Mouse (Mus musculus) 3134 (cell line): Measurements from ENCODE around the gene Fam186a.
"Not testable (repeated sequence)": the region's sequence is repeated elsewhere in the genome, so short reads cannot be mapped to it uniquely, and the experiment has no call there.

Source experiments
- DNase-seq: peaks from one replicate; pipeline ENCODE4 v3.0.0-alpha.2; 2011; ENCODE audit warnings: low spot score; ENCODE audit not compliant: insufficient read length; ENCODE audit errors: extremely low read depth

The Fam186a gene

GRCm38 (mm10) chr15:99966961-99967360 is at the start of gene Fam186a:
Gene Fam186a (minus strand): TSS chr15:99967061.
- no peak for DNase-seq

- no peak for DNase-seq
These were observed 39.3 kb upstream of the Fam186a start for GRCm38 (mm10) chr15:100006180-100006579.

GRCm38 (mm10) chr15:100004677-100005273 is 37.9 kb upstream of the Fam186a start:
- DNase-seq: no peak

GRCm38 (mm10) chr15:99999390-99999789 is 32.5 kb upstream of the Fam186a start:
- DNase-seq: no peak

- DNase-seq: no peak
These were observed 30.4 kb upstream of the Fam186a start for GRCm38 (mm10) chr15:99997114-99997804.

- DNase-seq: no peak
These were observed 26.2 kb upstream of the Fam186a start for GRCm38 (mm10) chr15:99993100-99993499.

GRCm38 (mm10) chr15:99979715-99980114 is 12.9 kb upstream of the Fam186a start:
- DNase-seq: no peak

- no peak for DNase-seq
These were observed 12.4 kb upstream of the Fam186a start for GRCm38 (mm10) chr15:99979266-99979665.

GRCm38 (mm10) chr15:99976121-99976520 is 9.3 kb upstream of the Fam186a start:
- DNase-seq: not testable (repeated sequence)

GRCm38 (mm10) chr15:99974476-99975220 is 7.8 kb upstream of the Fam186a start:
- no peak for DNase-seq

- no peak for DNase-seq
These were observed 6.4 kb upstream of the Fam186a start for GRCm38 (mm10) chr15:99972989-99973911.

- DNase-seq: peak; percentile 96
These were observed 5.6 kb upstream of the Fam186a start for GRCm38 (mm10) chr15:99972361-99972988.

- no peak for DNase-seq
These were observed 3.7 kb upstream of the Fam186a start for GRCm38 (mm10) chr15:99970606-99971005.

- DNase-seq: not testable (repeated sequence)
These were observed 2.9 kb upstream of the Fam186a start, which contains the start of gene Larp4 for GRCm38 (mm10) chr15:99969765-99970164. Gene Larp4 (plus strand): TSS chr15:99970065.

- DNase-seq: no peak
These were observed 1.6 kb downstream of the Fam186a start for GRCm38 (mm10) chr15:99965103-99965775.

- DNase-seq: no peak
These were observed 11.5 kb downstream of the Fam186a start for GRCm38 (mm10) chr15:99955324-99955723.

GRCm38 (mm10) chr15:99940970-99941630 is 25.8 kb downstream of the Fam186a start:
- no peak for DNase-seq

- no peak for DNase-seq
These were observed 26.4 kb downstream of the Fam186a start for GRCm38 (mm10) chr15:99940426-99940825.

- DNase-seq: no peak
These were observed 29.0 kb downstream of the Fam186a start for GRCm38 (mm10) chr15:99937841-99938240.
